Mouse (Mus musculus) heart, adult 2 months (tissue): ENCODE results near the gene Papola. TPM values are rescaled to one million over a fixed set of nuclear protein-coding genes. Genes with fewer than 3 reads are reported as not detected.

Experiments
- DNase-seq, 2 experiments: peaks; one replicate each; pipeline ENCODE4 v3.0.0; 2021
- H3K27ac ChIP-seq: fragments of 200-600 bp; 2 replicates; pipeline ENCODE4 v1.8.1; 2022
- H3K27me3 ChIP-seq: fragments of 200-500 bp; 2 replicates; pipeline ENCODE4 v1.6.1; 2012; ENCODE audit warnings: mild to moderate bottlenecking, low read length, inconsistent platforms, mixed read lengths; ENCODE audit not compliant: control insufficient read depth, insufficient read depth
- H3K36me3 ChIP-seq: fragments of 200-500 bp; 2 replicates; pipeline ENCODE4 v1.6.1; 2012; ENCODE audit warnings: low read length, inconsistent platforms; ENCODE audit not compliant: control insufficient read depth, insufficient read depth
- H3K4me1 ChIP-seq: fragments of 200-500 bp; 2 replicates; pipeline ENCODE4 v1.6.1; 2011; ENCODE audit warnings: low read length; ENCODE audit not compliant: control insufficient read depth, insufficient read depth
- H3K4me3 ChIP-seq: fragments of 200-600 bp; 2 replicates; pipeline ENCODE4 v1.8.1; 2022
- H3K79me2 ChIP-seq: fragments of 200-500 bp; replicated peaks from 2 replicates; pipeline ENCODE4 v1.6.1; 2012; ENCODE audit warnings: mild to moderate bottlenecking, inconsistent platforms, low read length, moderate library complexity, mixed read lengths; ENCODE audit not compliant: control insufficient read depth, insufficient read depth
- H3K9ac ChIP-seq: fragments of 200-500 bp; 2 replicates; pipeline ENCODE4 v1.6.1; 2012; ENCODE audit warnings: low read depth, mild to moderate bottlenecking, control low read depth, inconsistent platforms, low read length, mixed read lengths
- CTCF ChIP-seq: fragments of 200-600 bp; IDR thresholded peaks from 2 replicates; pipeline ENCODE4 v1.8.1; 2022; ENCODE audit warnings: antibody characterized with exemption, mild to moderate bottlenecking, moderate library complexity
- EP300 ChIP-seq: fragments of 200-500 bp; IDR thresholded peaks from 2 replicates; pipeline ENCODE4 v1.6.1; 2011; ENCODE audit warnings: low read depth, low read length, control low read depth; ENCODE audit not compliant: insufficient read depth
- POLR2A ChIP-seq: fragments of 200-500 bp; IDR thresholded peaks from 2 replicates; pipeline ENCODE4 v1.6.1; 2011; ENCODE audit warnings: mild to moderate bottlenecking, low read depth, low read length, control low read depth; ENCODE audit not compliant: insufficient read depth
- WGBS: fragments of 180-500 bp; shearing (Covaris S2); methylation state at CpG from one replicate; pipeline ENCODE4 v1.1.7; 2018; 5-methylcytosine and 5-hydroxymethylcytosine counted together
- intact Hi-C: fragments of 180-260 bp; cut with DNase I; formaldehyde crosslinking; loops from one replicate; pipeline ENCODE4 v1.15.1; 2025
- microRNA-seq, 2 experiments: library from miRNA; unstranded; fragments of <30 nt; microRNA quantifications; one replicate each; pipeline ENCODE4 v1.2.0; 2021
- polyA plus RNA-seq: library from polyadenylated mRNA; depleted of rRNA; stranded (reverse); fragments of >200 nt; gene quantifications from 2 replicates; pipeline ENCODE4 v1.2.3, GENCODE M21; 2012; rRNA removed
- total RNA-seq, 2 experiments: library from RNA; stranded (reverse); gene quantifications; 2 replicates each; pipeline ENCODE4 v1.2.3; 2021

The Papola gene
- total and polyA plus RNA-seq, 3 experiments, result 35.3 to 127 (median 124) TPM

DNA sequence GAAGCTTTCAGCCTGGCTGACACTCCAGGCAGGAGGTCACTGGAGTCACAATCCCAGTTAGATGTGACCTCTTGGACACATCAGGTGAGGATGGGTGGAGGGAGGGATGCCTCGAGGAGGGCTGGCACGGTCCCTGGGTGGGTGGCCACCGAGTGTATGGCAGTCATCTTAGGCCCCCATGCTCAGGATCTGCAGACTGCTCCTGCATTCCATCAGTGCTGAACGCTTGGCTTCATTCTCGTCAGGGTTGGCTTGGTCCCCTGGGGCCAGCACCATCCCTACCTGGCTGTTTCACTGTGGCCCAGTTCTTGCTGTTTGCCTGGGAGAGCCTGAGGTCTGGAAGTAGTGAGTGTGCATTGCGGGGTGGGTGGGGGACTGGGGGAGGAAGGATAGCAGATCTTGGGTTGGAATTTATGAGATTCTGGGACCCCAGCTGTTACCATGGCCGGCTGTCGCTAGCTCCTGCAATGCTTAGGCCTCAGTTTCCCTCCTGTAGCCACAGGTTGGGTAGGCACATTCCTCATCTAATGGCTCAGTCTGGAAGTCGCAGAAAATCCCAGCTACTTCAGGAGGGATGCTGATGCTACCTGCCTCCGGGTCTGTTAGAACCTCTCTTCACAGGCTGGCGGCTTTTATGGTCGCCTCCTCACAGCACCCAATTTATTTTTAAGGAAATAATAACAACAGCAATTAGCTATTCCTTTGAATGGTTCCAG is 99.5 kb downstream of the Papola start:
- Histone ChIP-seq H3K27me3 (no peaks in the 10 kb centered on the region), H3K9ac (no peak overlapping the region), H3K4me3 (no peak overlapping the region), H3K4me1 (no peaks in the 10 kb centered on the region), H3K36me3 (no peaks in the 10 kb centered on the region), H3K27ac (no peak overlapping the region), H3K79me2 (no peaks in the 10 kb centered on the region)
- no peak for TF ChIP-seq POLR2A
- TF ChIP-seq CTCF, result no peak
- no peak for TF ChIP-seq EP300
- no peak for DNase-seq
- intact Hi-C loops, result no loop called here
- WGBS, result 78% methylated on average over 12 of the region's 12 CpGs

DNA sequence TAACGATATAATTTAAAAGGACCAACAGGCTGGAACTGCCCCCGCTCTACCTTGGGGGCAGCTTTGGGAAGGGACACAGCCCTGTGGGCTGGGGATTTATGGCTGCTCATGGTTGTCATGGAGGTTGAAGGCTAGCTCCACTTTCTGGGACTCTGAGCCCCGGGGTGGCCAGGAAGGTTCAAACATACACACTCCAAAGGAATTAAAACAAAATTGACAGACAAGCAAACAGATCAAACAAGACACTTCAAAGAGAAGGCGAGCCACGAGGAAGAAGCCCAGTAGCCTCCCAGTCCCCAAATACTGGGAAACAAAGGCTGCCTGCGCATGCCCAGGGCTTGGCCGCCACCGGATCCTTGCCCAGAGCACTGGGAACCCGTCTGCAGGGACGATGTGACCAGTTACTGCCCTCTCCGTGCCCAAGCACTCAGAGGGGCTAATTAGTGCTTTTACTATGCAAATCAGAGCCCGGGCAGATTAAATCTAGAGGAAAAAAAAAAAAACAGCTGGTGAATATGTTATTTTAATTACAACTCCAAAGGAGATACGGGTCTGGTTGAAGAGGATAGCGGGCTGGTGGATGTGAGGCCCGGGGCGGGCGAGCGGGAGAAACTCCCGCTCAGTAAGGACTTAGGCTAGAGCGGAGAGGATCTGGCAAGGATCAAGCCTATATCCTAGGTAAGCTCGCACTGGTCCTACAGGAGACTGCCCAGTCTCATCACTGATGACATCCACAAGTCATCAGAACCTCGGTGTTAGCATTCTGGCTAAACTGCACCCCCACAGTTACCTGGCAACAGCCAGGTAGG is 100.2 kb downstream of the Papola start:
- Histone ChIP-seq H3K36me3 (no peaks in the 10 kb centered on the region), H3K9ac (no peak overlapping the region), H3K4me1 (no peaks in the 10 kb centered on the region), H3K27ac (no peak overlapping the region), H3K79me2 (no peaks in the 10 kb centered on the region), H3K4me3 (no peak overlapping the region), H3K27me3 (no peaks in the 10 kb centered on the region)
- no peak for DNase-seq
- WGBS, result 44% methylated on average over 22 of the region's 22 CpGs
- no peak for TF ChIP-seq POLR2A
- TF ChIP-seq EP300, result no peak
- TF ChIP-seq CTCF, result no peak
- intact Hi-C loops, result no loop called here

Small RNA genes within 50 kb of the gene (microRNA-seq; reads per million reads assigned to microRNA genes)
- gene Gm22120, result 1.2 to 1.7 reads per million in 2 experiments

Other genes starting within 250 kb of the Papola start
- under 1 TPM; 0.34 to 0.39 TPM for gene Bdkrb2, start 221.5 kb upstream of the Papola start, total RNA-seq
- 0.20 and 0.35 TPM in 2 replicates for gene Bdkrb2, start 221.5 kb upstream of the Papola start, polyA plus RNA-seq
- not detected for gene Bdkrb1, start 181.6 kb upstream of the Papola start, total RNA-seq
- gene Bdkrb1, start 181.6 kb upstream of the Papola start, polyA plus RNA-seq, result 0.10 TPM in 1 of 2 replicates, not detected in the other
- 1 to 10 TPM; 7.1 to 7.3 TPM for gene Gskip, start 99.9 kb upstream of the Papola start, total RNA-seq
- 7.1 and 10.9 TPM in 2 replicates for gene Gskip, start 99.9 kb upstream of the Papola start, polyA plus RNA-seq
- gene Atg2b, start 99.5 kb upstream of the Papola start, total RNA-seq, result 10 to 100 TPM; 18.3 to 19.0 TPM
- gene Atg2b, start 99.5 kb upstream of the Papola start, polyA plus RNA-seq, result 9.2 and 17.7 TPM in 2 replicates
- gene Ak7, start 78.7 kb upstream of the Papola start, total RNA-seq, result not detected
- 0.61 TPM in 1 of 2 replicates, not detected in the other for gene Ak7, start 78.7 kb upstream of the Papola start, polyA plus RNA-seq
- 1 to 10 TPM; 7.5 to 8.3 TPM for gene Vrk1, start 225.5 kb downstream of the Papola start, total RNA-seq
- 2.8 and 4.6 TPM in 2 replicates for gene Vrk1, start 225.5 kb downstream of the Papola start, polyA plus RNA-seq